Mouse (Mus musculus): ENCODE measurements around the gene Cnpy3.
A peak's percentile ranks its signal among the peaks of the same experiment; 100 is the strongest.
"Not testable (repeated sequence)": the region's sequence is repeated elsewhere in the genome, so short reads cannot be mapped to it uniquely, and the experiment has no call there.

Cnpy3 gene

DNA sequence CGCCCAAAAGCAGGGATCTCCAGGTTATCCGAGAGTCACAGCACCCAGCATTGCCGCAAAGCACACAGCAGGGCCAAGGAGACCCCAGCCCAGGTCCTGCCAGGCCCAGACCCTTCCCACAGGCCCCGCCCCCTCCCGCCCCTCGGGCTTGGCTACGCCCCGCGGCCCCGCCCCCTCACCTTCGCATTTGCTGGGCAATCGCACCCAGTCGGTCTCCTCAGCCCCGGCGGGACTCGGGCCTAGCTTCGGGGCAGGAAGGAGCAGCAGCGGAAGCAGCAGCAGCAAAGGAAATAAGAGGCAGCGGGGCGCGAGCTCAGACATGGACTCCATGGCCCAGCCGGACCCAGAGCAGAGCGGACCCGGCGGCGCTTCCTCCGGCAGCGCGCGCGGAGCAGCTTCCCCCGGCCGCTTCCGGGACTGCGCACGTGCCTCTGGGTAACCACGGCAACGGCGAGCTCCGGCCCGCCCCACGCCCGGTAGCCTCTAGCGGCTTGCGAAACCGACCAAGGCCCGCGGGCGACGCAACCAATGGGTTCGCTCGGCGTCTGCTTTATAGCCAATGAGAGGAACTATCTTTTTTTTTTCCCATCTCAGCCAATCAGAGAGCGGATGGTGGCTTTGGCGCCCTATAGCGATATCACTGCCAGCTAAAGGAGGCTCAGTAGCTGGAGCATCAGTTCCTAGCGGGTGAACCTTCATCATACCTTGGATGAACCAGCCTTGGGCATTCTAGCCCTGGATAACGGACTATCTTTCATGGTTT, at the start of gene Cnpy3:
Cnpy3 (minus strand) TSS at position 421 of the 763 bp plus-strand sequence.
- ATAC-seq (ENCODE audit: insufficient number of reproducible peaks, low FRiP score, low TSS enrichment), result peak; percentile 98

GRCm38 (mm10) chr17:46801761-46802160, 49.7 kb upstream of the Cnpy3 start:
- no peak for ATAC-seq (ENCODE audit: insufficient number of reproducible peaks, low FRiP score, low TSS enrichment)

DNA sequence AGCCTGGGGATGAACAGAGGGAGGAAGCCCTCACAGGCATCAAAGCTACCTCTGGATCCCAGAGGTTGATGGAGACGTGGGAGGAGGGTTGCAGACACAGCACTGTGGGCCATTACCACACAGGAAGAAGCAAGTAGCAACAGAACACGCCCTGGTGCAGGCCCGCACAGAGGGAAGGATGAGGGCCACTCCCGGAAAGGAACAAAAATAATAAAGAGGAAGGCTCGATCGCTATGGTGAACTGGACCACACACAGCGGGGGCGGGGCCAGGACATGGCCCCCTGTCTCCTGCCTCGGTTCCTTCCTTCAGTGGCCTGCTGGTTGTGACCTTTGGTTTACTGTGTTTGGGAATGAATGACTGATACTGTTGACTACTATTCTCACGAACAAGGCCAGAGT, 47.7 kb upstream of the Cnpy3 start:
- ATAC-seq (ENCODE audit: insufficient number of reproducible peaks, low FRiP score, low TSS enrichment), result no peak

GRCm38 (mm10) chr17:46797386-46797785, 45.4 kb upstream of the Cnpy3 start:
- ATAC-seq (ENCODE audit: insufficient number of reproducible peaks, low FRiP score, low TSS enrichment), result no peak

- ATAC-seq (ENCODE audit: insufficient number of reproducible peaks, low FRiP score, low TSS enrichment), result no peak
Observed at GRCm38 (mm10) chr17:46796743-46797142, 44.7 kb upstream of the Cnpy3 start.

GRCm38 (mm10) chr17:46792963-46793362, 40.9 kb upstream of the Cnpy3 start:
- no peak for ATAC-seq (ENCODE audit: insufficient number of reproducible peaks, low FRiP score, low TSS enrichment)

- not testable (repeated sequence) for ATAC-seq (ENCODE audit: insufficient number of reproducible peaks, low FRiP score, low TSS enrichment)
Observed at GRCm38 (mm10) chr17:46787974-46788373, 36.0 kb upstream of the Cnpy3 start.

- no peak for ATAC-seq (ENCODE audit: insufficient number of reproducible peaks, low FRiP score, low TSS enrichment)
Observed at GRCm38 (mm10) chr17:46786952-46787351, 34.9 kb upstream of the Cnpy3 start.

DNA sequence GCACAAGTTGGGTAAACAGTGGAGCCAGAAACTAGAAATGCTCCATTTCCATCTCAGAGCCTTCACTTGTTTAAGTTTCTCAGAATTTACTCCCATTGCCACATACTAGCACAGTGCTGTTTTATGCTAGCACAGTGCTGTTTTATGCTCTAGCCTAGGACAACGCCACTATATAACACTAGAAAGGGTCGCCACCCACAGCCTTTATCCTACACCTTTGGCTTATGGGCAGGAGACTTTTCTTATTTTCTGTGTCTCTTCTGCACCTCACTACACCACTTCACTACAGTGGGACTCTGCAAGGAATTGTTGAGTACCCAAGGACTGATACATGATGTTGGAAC, 31.2 kb upstream of the Cnpy3 start:
- ATAC-seq (ENCODE audit: insufficient number of reproducible peaks, low FRiP score, low TSS enrichment), result 0 out of 2 replicates have a peak, but pooled peaks have one; percentile 20

GRCm38 (mm10) chr17:46782341-46783221, 30.6 kb upstream of the Cnpy3 start, which contains the start of gene Rpl7l1:
TSS of gene Rpl7l1 (minus strand) at chr17:46782672.
- ATAC-seq (ENCODE audit: insufficient number of reproducible peaks, low FRiP score, low TSS enrichment), result peak; percentile 94

DNA sequence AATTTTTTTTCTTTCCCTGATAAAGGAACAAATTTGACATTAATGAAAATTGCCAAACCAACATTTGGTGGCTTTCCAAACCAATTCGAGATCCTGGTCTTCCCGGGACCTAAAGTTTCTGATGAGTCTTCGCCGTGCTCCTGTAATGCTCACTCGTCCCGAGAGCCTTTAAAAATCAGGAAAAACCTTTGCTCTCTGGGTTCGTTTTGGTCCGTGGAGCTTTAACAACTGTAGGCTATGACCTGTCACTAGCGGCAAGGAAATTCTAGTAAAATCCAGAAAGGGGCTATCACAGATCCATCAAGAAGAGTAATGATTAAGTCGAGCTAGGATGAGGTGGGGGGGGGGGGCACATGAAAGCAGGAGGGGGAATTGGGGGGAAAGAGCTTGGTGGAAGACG, 29.9 kb upstream of the Cnpy3 start:
- ATAC-seq (ENCODE audit: insufficient number of reproducible peaks, low FRiP score, low TSS enrichment), result no peak

DNA sequence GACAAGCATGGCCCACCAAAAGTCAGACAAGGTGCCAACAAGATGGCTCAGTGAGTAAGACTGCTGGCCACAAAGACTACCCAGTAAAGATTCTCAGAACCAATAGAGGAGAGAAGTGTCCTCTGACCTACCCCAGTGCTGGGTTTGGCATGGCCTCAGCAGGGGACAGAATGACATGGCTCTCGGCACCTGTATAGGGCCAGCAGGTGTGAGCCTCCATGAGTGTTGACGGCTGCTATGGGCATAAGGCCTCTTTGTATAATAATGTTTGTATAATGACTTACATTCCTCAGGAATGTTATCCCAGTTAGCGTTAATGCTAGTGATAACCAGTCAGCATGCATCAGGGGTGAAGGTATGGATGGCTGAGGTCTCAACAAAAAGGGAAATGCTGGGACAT, 24.1 kb upstream of the Cnpy3 start:
- ATAC-seq (ENCODE audit: insufficient number of reproducible peaks, low FRiP score, low TSS enrichment), result no peak

GRCm38 (mm10) chr17:46775070-46775469, 23.1 kb upstream of the Cnpy3 start:
- no peak for ATAC-seq (ENCODE audit: insufficient number of reproducible peaks, low FRiP score, low TSS enrichment)

GRCm38 (mm10) chr17:46774131-46774472, 22.1 kb upstream of the Cnpy3 start:
- no peak for ATAC-seq (ENCODE audit: insufficient number of reproducible peaks, low FRiP score, low TSS enrichment)

DNA sequence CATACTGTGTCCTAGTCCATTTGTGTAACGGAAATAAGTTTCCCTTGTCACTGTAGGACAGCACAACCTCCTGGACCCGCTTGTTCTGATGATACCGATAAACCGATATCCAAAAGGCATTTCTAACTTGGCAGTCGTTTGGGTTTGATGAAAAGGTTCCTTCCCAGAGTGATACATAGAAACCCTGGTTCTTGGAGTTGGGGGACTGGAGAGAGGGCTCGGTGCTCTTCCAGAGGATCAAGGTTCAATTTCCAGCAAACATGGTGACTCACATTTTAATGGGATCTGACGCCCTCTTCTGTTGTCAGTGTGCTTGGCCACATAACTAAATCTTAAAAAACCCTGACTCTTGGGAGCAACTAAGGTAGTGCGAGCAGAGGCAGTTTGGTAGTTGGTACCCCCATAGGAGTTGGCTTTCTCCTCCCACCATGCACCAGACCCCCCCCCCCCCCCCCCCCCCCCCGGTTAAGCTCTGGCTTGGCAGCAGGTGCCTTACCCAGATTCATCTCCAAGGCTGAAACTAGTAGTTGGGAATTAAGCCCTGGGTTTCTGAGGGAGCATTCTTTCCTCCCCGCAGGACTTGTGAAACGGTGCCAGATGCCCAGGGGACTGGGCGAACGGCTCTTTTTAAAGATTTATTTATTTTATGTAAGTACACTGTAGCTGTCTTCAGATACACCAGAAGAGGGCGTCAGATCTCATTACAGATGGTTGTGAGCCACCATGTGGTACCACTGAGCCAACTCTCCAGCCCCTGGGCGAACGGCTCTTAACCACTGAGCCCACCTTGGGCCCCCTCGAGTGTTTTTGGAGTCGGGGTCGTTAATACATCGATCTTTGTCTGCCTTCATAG, 21.5 kb upstream of the Cnpy3 start:
- no peak for ATAC-seq (ENCODE audit: insufficient number of reproducible peaks, low FRiP score, low TSS enrichment)

- ATAC-seq (ENCODE audit: insufficient number of reproducible peaks, low FRiP score, low TSS enrichment), result peak; percentile 89
Observed at GRCm38 (mm10) chr17:46772404-46773277, 20.6 kb upstream of the Cnpy3 start, which contains the start of gene 2310039H08Rik. TSS of gene 2310039H08Rik (plus strand) at chr17:46772635.

DNA sequence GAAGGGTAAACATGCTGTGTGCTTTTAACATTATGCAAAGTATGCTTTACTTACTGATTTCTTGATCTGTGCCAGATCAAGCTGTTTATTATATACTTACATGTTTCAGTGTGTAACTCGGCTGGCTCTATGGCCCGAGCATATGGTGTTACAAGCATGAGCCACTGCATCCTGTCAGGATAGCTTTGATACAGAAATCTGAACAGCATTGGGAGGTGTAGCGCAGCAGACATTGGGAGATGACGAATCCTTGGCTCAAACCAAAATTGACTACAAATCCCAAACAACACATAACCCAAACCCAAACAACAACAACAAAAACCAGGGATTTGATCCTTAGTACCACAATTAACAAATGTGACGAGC, 20.0 kb upstream of the Cnpy3 start:
- no peak for ATAC-seq (ENCODE audit: insufficient number of reproducible peaks, low FRiP score, low TSS enrichment)

DNA sequence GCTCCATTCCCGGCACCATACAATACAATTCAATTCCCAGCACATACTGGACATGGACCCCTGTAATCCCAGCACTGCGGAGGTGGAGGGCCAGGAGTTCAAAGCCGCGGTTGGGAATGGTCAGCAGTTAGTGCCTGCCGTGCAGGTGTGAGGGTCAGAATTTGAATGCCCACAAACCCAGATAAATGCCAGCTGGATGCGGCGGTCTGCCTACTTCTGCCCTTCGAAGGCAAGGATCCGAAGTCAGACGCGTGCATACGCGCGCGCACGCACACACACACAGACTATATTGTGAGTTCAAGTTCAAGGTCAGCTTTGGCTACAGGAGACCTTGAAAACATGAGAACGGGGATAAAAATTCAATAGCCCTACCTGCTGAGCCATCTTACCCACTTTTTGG, 19.6 kb upstream of the Cnpy3 start:
- ATAC-seq (ENCODE audit: insufficient number of reproducible peaks, low FRiP score, low TSS enrichment), result no peak

DNA sequence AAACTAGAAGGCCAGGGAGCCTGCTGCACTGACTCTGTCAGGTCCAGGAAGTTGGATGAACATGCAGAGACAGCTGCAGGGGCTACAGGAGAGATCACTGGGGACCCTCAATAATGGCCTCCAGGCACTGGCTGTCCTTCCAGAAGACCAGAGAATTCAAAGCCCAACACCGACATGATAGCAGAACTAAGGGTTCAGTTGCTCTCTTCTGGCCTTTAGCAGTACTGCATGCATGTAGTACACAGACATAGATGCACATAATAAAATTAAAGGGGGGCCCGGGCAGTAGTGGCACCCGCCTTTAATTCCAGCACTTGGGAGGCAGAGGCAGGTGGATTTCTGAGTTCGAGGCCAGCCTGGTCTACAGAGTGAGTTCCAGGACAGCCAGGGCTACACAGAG, 19.0 kb upstream of the Cnpy3 start:
- ATAC-seq (ENCODE audit: insufficient number of reproducible peaks, low FRiP score, low TSS enrichment), result no peak

GRCm38 (mm10) chr17:46770546-46770945, 18.5 kb upstream of the Cnpy3 start:
- no peak for ATAC-seq (ENCODE audit: insufficient number of reproducible peaks, low FRiP score, low TSS enrichment)
